Mouse (Mus musculus) forebrain, postnatal 0 days (tissue): ENCODE measurements around the gene Eif2b2. TPM values are rescaled to one million over a fixed set of nuclear protein-coding genes. Genes with fewer than 3 reads are reported as not detected.

Experiments used
- ATAC-seq: fragments of 200-750 bp; cut with Nextera tagmentation; 2 replicates; pipeline ENCODE4 v1.8.0; 2017; ENCODE audit warnings: mild to moderate bottlenecking, moderate library complexity
- DNase-seq: peaks from one replicate; pipeline ENCODE4 v3.0.0-alpha.2; 2015
- H3K27ac ChIP-seq: fragments of 300-500 bp; sonication (generic); 2 replicates; pipeline ENCODE4 v1.5.1; 2014; ENCODE audit warnings: low read depth, mild to moderate bottlenecking, antibody characterized with exemption, low read length, moderate library complexity, mixed read lengths
- H3K27me3 ChIP-seq: fragments of 300-500 bp; sonication (generic); 2 replicates; pipeline ENCODE4 v1.6.1; 2014; ENCODE audit warnings: mild to moderate bottlenecking, low read length, mixed read lengths; ENCODE audit not compliant: insufficient read depth
- H3K36me3 ChIP-seq: fragments of 300-500 bp; sonication (generic); 2 replicates; pipeline ENCODE4 v1.6.1; 2014; ENCODE audit warnings: mild to moderate bottlenecking, moderate library complexity; ENCODE audit not compliant: insufficient read depth
- H3K4me1 ChIP-seq: fragments of 300-500 bp; sonication (generic); 2 replicates; pipeline ENCODE4 v1.6.1; 2014; ENCODE audit warnings: antibody characterized with exemption; ENCODE audit not compliant: insufficient read depth
- H3K4me2 ChIP-seq: fragments of 300-500 bp; sonication (generic); 2 replicates; pipeline ENCODE4 v1.6.1; 2014; ENCODE audit warnings: low read depth, mild to moderate bottlenecking, moderate library complexity
- H3K4me3 ChIP-seq: fragments of 300-500 bp; sonication (generic); 2 replicates; pipeline ENCODE4 v1.5.1; 2014; ENCODE audit warnings: low read depth, low read length, mixed read lengths
- H3K9ac ChIP-seq: fragments of 300-500 bp; sonication (generic); 2 replicates; pipeline ENCODE4 v1.6.1; 2014; ENCODE audit warnings: mild to moderate bottlenecking
- H3K9me3 ChIP-seq: fragments of 300-500 bp; sonication (generic); 2 replicates; pipeline ENCODE4 v1.6.1; 2016; ENCODE audit warnings: low read length
- CTCF ChIP-seq: sonication (generic); IDR thresholded peaks from 2 replicates; pipeline ENCODE4 v1.5.1; 2016; ENCODE audit warnings: antibody characterized with exemption, control low read depth, low read depth
- WGBS: fragments of 180-500 bp; shearing (Covaris S2); extraction: QIAGEN DNeasy Blood & Tissue Kit; methylation state at CpG from one replicate; pipeline ENCODE4 v1.1.7; 2014; 5-methylcytosine and 5-hydroxymethylcytosine counted together
- polyA plus RNA-seq: library from polyadenylated mRNA; unstranded; fragments of >200 nt; fragmentation: Nextera tagmentation; extraction: Ambion mirVana; gene quantifications from 2 replicates; pipeline ENCODE4 v1.2.1, GENCODE M21; 2015
- total RNA-seq: library from RNA; depleted of rRNA; stranded (reverse); fragments of >200 nt; gene quantifications from 2 replicates; pipeline ENCODE4 v1.2.3, GENCODE M21; 2014

Gene Eif2b2
- total and polyA plus RNA-seq, 2 experiments from 2014 or later: 69.0 to 78.3 TPM

DNA sequence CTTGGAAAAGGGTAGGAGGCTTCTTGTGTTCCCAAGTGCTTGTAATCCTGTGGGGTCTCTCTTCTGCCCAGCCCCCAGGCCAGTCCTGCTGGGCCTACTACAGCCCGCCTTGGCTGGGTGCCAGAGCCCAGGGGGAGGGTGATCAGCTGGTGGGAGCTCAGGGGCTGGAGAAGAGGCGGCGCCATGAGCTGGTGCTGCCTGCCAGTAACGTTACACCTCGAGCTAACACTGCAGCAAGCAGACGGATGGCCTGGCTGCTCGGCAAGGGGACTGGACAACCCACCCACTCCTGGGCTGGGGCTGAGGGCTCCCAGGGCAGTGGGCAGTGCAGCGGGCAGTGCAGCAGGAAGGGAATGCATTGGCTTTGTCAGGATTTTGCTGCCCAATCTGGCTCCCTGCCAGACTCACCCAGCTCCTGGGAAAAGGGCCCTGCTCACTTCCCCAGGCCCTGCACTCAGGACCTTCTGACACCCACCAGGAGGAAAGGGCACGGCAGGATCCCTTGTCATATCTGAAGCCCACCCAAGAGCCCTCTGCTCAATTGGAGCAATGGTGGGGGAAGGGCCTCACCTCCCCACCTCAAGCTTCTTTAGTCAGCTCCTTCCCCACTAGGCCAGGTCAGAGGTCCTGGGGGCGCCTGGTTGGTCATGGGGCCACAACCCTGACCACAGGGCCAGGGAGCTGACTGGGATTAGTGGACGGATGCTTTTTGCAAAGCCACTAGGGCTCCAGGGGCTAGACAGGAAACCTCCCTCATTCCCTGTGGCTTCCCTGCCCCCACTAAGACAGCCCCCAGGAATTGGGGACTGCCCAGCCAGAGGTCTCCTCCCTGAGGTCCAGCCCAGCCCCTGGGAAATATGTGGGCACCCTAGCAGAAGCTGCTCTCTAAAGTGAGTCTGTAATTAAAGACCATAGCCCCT is 43.1 kb upstream of the Eif2b2 start:
- peak overlapping the region; percentile 18; the same call in 1 of the 2 replicates for H3K9ac ChIP-seq

DNA sequence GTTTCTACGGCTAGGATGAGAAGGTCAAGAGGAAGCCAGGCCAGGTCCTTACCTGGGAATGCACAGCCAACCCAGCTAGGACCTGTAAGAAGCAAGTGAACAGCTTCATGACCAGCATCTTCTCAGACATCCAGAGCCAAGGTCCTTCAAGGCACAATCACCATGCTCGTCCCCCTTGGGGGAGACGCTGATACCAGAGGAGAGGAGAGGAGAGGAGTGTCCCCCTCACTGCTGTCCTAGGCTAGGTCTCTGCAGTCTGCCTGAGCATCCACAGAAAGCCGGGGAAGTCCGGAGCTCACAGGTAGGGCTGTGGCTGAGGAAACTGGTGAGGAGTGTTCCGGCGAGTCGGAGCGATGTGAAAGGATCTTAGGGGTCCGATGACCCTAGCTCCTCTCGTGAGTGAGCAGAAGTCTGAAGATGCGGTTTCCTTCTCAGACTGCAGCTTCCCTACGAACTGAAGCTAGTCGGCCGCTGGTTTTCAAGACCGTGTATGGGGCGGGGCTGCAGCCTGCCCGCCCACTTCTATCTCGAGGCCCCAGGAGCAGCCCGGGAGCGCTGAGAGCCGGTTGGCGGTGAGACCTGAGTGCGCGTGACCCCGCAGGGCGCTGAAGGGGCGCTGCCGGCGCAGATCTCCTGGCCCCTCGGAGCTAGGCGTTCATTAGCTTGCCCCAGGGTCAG is 42.3 kb upstream of the Eif2b2 start:
- Histone ChIP-seq H3K9me3 (no peaks in the 10 kb centered on the region), H3K4me2 (peak overlapping the region; percentile 68), H3K36me3 (no peaks in the 10 kb centered on the region), H3K4me3 (peak overlapping the region; percentile 28), H3K9ac (peak overlapping the region; percentile 43), H3K27me3 (no peaks in the 10 kb centered on the region), H3K4me1 (peaks cover 9% of the 10 kb centered on the region), H3K27ac (no peak overlapping the region)
- no peak for TF ChIP-seq CTCF
- WGBS: 7% methylated on average over 32 of the region's 32 CpGs
- DNase-seq (no peak), ATAC-seq (no peak)

More for the DNA sequence above, 43.1 kb upstream of the Eif2b2 start:
- Histone ChIP-seq H3K9me3 (no peaks in the 10 kb centered on the region), H3K27ac (no peak overlapping the region), H3K4me1 (peaks cover 7% of the 10 kb centered on the region; the same call in 1 of the 2 replicates), H3K4me2 (peak overlapping the region; percentile 68), H3K27me3 (no peaks in the 10 kb centered on the region), H3K4me3 (no peak overlapping the region), H3K36me3 (no peaks in the 10 kb centered on the region)
- 15% methylated on average over 11 of the region's 11 CpGs for WGBS
- ATAC-seq: peak; percentile 72
- DNase-seq: peak; percentile 75
- TF ChIP-seq CTCF: no peak

DNA sequence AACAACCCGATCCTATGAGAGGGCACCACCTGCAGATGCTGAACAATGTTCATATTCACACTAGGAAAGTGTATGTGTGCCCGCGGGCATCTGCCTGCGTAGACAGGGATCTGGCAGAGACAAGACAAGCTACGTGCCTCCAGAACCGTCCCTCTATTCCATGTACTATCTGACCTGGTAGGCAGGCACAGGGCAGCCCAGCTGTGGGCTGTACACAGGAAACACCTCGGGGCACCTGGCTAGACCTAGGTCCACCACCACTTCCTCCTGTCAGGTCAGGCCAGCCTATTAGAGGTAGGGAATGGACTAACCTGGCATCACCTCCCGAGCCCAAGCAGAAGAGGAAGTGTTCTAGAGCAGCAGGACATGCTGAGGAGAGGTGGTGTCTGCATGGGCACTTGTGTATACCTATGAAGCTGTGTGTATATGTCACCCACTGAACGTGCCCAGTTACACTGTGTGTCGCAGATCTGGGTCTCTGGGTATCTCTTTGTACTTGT is 41.5 kb upstream of the Eif2b2 start, which contains the start of gene Pgf:
Gene Pgf, minus strand, starts transcription at position 51 of the 500 bp plus-strand sequence.
- DNase-seq (no peak), ATAC-seq (no peak)
- no peaks in the 10 kb centered on the region for H3K27me3 ChIP-seq
- 79% methylated on average over 10 of the region's 10 CpGs for WGBS
- H3K4me3 ChIP-seq: peak within 1 kb of the TSS; percentile 28
- H3K9me3 ChIP-seq: no peaks in the 10 kb centered on the region
- H3K27ac ChIP-seq: no peak within 1 kb of the TSS
- H3K4me1 ChIP-seq: peaks cover 10% of the 10 kb centered on the region
- H3K9ac ChIP-seq: peak within 1 kb of the TSS; percentile 43
- H3K36me3 ChIP-seq: no peaks in the 10 kb centered on the region
- TF ChIP-seq CTCF: no peak
- H3K4me2 ChIP-seq: peak within 1 kb of the TSS; percentile 68

DNA sequence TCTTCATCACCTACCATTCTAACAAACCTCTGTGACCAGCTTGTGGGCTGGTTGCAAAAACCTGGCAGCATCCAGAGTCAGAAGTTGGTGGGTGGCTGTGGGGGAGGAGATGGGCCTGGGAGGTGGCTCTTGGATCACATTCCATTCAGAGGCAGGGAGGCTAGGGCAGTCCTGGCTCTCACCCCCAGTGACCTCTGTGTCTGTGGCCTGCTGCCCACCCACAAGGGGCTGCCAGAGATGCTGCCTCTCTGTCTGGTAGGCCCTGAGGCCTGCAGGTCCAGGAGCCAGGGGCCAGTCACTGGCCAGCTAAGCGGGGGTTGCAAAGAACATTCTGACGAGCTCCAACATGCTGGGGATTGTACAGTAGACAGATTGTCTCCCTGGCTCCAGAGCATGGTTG is 41.0 kb upstream of the Eif2b2 start:
- H3K4me1 ChIP-seq: peaks cover 10% of the 10 kb centered on the region
- H3K27ac ChIP-seq: no peak overlapping the region
- H3K9ac ChIP-seq: no peak overlapping the region
- no peak for TF ChIP-seq CTCF
- 84% methylated on average over 2 of the region's 2 CpGs for WGBS
- no peak overlapping the region for H3K4me2 ChIP-seq
- no peak for DNase-seq
- H3K36me3 ChIP-seq: no peaks in the 10 kb centered on the region
- H3K4me3 ChIP-seq: no peak overlapping the region
- no peak for ATAC-seq
- no peaks in the 10 kb centered on the region for H3K27me3 ChIP-seq
- no peaks in the 10 kb centered on the region for H3K9me3 ChIP-seq

DNA sequence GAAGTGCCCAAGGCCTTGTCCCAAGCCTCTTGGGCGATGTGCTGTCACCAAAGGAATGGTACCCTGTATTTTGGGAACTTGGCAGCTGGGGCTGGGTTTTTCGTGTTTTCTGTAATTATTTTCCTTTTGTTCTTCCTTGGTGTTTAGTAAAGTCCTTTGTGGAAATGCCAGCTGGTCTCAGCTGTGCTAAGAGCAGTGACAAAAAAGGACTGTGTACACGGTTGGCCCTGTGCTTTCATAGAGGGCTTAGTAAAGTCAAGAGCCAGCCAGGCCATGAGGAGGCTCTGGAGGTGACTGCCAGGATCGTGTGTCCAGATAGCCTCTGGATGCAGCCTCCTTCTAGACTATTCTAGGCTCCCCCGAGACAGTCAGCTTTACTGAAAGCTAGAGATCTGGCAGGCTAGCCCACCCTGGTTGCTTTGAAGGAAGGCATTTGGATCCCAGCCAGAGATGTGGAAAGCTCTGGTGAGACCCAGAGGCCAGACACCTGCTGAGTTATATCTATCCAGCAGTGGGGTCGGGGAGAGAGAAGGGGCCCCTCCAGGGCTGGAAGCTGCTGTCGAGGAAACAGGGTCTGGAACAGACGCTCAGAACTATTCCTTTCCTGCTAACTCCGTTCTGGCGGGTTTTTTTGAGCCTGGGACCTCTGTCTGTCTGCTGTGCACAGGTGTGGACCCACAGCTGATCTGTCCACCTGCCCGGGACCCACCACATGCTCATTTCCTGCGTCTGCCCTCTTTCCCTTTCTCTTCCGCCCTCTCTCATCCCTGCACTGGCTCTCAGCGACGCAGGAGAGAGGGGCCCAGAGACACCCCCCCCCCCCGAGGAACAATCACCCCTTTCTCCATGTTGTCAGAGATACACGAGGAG is 37.6 kb upstream of the Eif2b2 start:
- no peaks in the 10 kb centered on the region for H3K9me3 ChIP-seq
- DNase-seq (peak; percentile 36), ATAC-seq (peak; percentile 44; the same call in 1 of the 2 replicates)
- peaks cover 3% of the 10 kb centered on the region for H3K4me1 ChIP-seq
- no peaks in the 10 kb centered on the region for H3K36me3 ChIP-seq
- H3K27ac ChIP-seq: peak overlapping the region; percentile 4; the same call in 1 of the 2 replicates
- H3K4me3 ChIP-seq: no peak overlapping the region
- WGBS: 18% methylated on average over 16 of the region's 17 CpGs
- no peak overlapping the region for H3K4me2 ChIP-seq
- H3K9ac ChIP-seq: no peak overlapping the region
- no peak for TF ChIP-seq CTCF
- H3K27me3 ChIP-seq: no peaks in the 10 kb centered on the region

DNA sequence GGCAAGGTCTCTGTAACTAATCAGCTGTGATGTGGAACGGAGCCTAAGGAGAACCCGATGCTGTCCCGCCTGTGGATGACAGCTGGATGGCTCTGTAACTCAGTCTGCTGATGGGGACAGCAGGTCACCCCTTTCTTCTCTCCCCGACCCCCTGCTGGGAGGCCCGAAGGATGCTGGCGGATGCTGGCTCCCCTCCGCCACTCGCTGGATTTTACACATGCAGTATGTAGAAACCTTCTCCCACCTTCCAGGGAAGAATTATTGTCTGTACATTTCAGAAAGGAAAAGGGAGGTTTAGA is 37.0 kb upstream of the Eif2b2 start:
- DNase-seq: no peak
- no peak overlapping the region for H3K4me2 ChIP-seq

More for the DNA sequence above, 37.0 kb upstream of the Eif2b2 start:
- no peak overlapping the region for H3K4me3 ChIP-seq
- TF ChIP-seq CTCF: no peak
- H3K9ac ChIP-seq: no peak overlapping the region
- 10% methylated on average over 8 of the region's 8 CpGs for WGBS
- H3K27me3 ChIP-seq: no peaks in the 10 kb centered on the region
- H3K36me3 ChIP-seq: no peaks in the 10 kb centered on the region
- ATAC-seq: peak; percentile 38
- no peaks in the 10 kb centered on the region for H3K9me3 ChIP-seq
- H3K4me1 ChIP-seq: peaks cover 3% of the 10 kb centered on the region
- H3K27ac ChIP-seq: no peak overlapping the region
